Mouse (Mus musculus) limb, embryonic 11.5 days (tissue): ENCODE measurements around the gene Serpina10. TPM values are rescaled to one million over a fixed set of nuclear protein-coding genes. Genes with fewer than 3 reads are reported as not detected.
"Not testable (repeated sequence)": the region's sequence is repeated elsewhere in the genome, so short reads cannot be mapped to it uniquely, and the experiment has no call there.

Experiments used
- ATAC-seq: fragments of 200-750 bp; cut with Nextera tagmentation; 2 replicates; pipeline ENCODE4 v1.8.0; 2017; ENCODE audit warnings: low read depth; ENCODE audit not compliant: insufficient number of reproducible peaks, low FRiP score, low TSS enrichment
- DNase-seq: peaks from one replicate; pipeline ENCODE4 v3.0.0-alpha.2; 2015; ENCODE audit warnings: low spot score
- H3K27ac ChIP-seq: fragments of 300-500 bp; sonication (generic); replicated peaks from 2 replicates; pipeline ENCODE4 v1.5.1; 2014; ENCODE audit warnings: low read depth, mild to moderate bottlenecking, low read length
- H3K27me3 ChIP-seq: fragments of 300-500 bp; sonication (generic); 2 replicates; pipeline ENCODE4 v1.6.1; 2014; ENCODE audit warnings: mild to moderate bottlenecking, low read length, mixed read lengths; ENCODE audit not compliant: control insufficient read depth, insufficient read depth
- H3K36me3 ChIP-seq: fragments of 300-500 bp; sonication (generic); 2 replicates; pipeline ENCODE4 v1.6.1; 2014; ENCODE audit warnings: mild to moderate bottlenecking, low read length, moderate library complexity, mixed read lengths; ENCODE audit not compliant: control insufficient read depth, insufficient read depth
- H3K4me1 ChIP-seq: fragments of 300-500 bp; sonication (generic); 2 replicates; pipeline ENCODE4 v1.6.1; 2014; ENCODE audit warnings: low read length, mixed read lengths; ENCODE audit not compliant: control insufficient read depth, insufficient read depth
- H3K4me2 ChIP-seq: fragments of 300-500 bp; sonication (generic); 2 replicates; pipeline ENCODE4 v1.6.1; 2014; ENCODE audit warnings: low read depth, mild to moderate bottlenecking, moderate library complexity; ENCODE audit not compliant: severe bottlenecking
- H3K4me3 ChIP-seq: fragments of 300-500 bp; sonication (generic); 2 replicates; pipeline ENCODE4 v1.5.1; 2014; ENCODE audit warnings: low read depth, low read length
- H3K9ac ChIP-seq: fragments of 300-500 bp; sonication (generic); 2 replicates; pipeline ENCODE4 v1.6.1; 2014; ENCODE audit warnings: mild to moderate bottlenecking, low read length
- H3K9me3 ChIP-seq: fragments of 300-500 bp; sonication (generic); 2 replicates; pipeline ENCODE4 v1.6.1; 2016; ENCODE audit warnings: low read length; ENCODE audit not compliant: control insufficient read depth
- WGBS: fragments of 180-500 bp; shearing (Covaris S2); extraction: QIAGEN DNeasy Blood & Tissue Kit; methylation state at CpG from one replicate; pipeline ENCODE4 v1.1.7; 2014; 5-methylcytosine and 5-hydroxymethylcytosine counted together
- polyA plus RNA-seq: library from polyadenylated mRNA; unstranded; fragments of >200 nt; fragmentation: Nextera tagmentation; extraction: Ambion mirVana; gene quantifications from 2 replicates; pipeline ENCODE4 v1.2.1, GENCODE M21; 2014

The Serpina10 gene
- polyA plus RNA-seq = 0.11 TPM in 1 of 2 replicates, not detected in the other

DNA sequence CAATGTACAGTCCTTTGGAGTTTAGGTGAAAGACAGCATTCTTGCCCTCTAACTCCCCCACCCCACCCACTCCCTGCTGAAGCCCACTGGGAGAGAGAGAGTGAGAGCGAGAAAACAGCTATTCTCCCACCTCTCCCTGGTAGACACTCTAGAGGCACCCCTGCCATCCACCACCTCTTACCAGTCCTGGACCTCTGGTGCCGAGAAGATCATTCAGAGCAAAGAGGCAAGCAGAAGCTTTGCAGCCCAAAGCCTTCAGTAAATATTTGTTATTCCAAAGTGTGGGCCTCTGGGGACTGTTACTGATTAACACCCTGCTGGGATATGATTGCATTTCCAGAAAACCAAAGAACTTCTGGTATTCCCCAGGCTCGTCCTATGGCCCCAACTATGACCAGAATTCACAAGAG, at the start of gene Serpina10:
Serpina10 (minus strand) TSS at position 242 of the 410 bp plus-strand sequence.
- 61% methylated on average over 3 of the region's 3 CpGs for WGBS
- Histone ChIP-seq H3K27me3 (no peaks in the 10 kb centered on the region), H3K4me1 (no peaks in the 10 kb centered on the region), H3K36me3 (no peaks in the 10 kb centered on the region), H3K9ac (no peak within 1 kb of the TSS), H3K9me3 (no peaks in the 10 kb centered on the region), H3K4me2 (no peak within 1 kb of the TSS), H3K27ac (no peak within 1 kb of the TSS), H3K4me3 (no peak within 1 kb of the TSS)
- ATAC-seq (no peak), DNase-seq (no peak)

DNA sequence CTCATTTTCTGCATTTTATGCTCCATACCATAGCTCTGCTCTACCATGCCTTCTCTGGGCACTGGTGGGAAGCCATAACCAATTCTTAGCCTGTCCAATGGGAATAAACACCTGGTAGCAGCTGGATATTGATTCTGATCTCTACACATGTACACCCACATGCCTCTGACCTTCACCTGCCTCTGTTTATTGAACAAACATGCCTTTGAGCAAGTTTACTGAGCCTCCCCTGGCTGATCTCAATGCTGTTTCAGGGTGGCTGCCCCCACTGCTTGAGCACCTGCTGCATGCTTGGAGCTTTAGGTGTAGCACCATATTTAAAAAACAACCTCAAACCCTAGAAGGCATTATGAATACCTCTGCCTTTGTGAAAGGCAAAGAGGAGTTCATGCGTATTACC, 48.6 kb upstream of the Serpina10 start:
- not testable (repeated sequence) for H3K4me3 ChIP-seq, H3K9me3 ChIP-seq, H3K27ac ChIP-seq, H3K36me3 ChIP-seq, H3K27me3 ChIP-seq, H3K4me1 ChIP-seq, H3K4me2 ChIP-seq, ATAC-seq, DNase-seq, H3K9ac ChIP-seq
- WGBS = 95% methylated on average over 1 of the region's 1 CpGs

DNA sequence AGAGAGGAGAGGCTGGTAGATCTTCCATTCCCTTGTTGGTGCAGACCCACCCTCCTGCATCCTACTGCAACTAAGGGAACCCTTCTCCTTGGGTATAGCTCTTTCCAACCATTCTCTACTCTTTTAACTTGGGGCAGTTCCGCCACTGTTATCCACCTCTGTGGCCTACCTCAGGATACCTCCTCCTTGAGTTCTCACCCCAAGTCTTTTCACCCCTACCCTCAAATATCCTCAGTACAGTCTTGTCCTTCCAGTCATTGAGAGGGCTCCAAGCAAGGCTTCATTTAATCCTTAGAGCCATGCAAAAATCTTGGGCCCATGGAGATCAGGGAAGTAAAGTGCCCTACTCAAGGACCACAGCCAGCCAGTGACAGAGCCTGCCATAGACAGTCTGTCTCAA, 44.8 kb upstream of the Serpina10 start, which contains the start of gene Serpina16:
Serpina16 (minus strand) TSS at position 101 of the 400 bp plus-strand sequence.
- Histone ChIP-seq H3K27ac (no peak within 1 kb of the TSS), H3K27me3 (no peaks in the 10 kb centered on the region), H3K36me3 (no peaks in the 10 kb centered on the region), H3K9me3 (no peaks in the 10 kb centered on the region), H3K4me2 (no peak within 1 kb of the TSS), H3K4me3 (no peak within 1 kb of the TSS), H3K9ac (no peak within 1 kb of the TSS), H3K4me1 (no peaks in the 10 kb centered on the region)
- ATAC-seq (no peak), DNase-seq (no peak)
- WGBS = 91% methylated on average over 1 of the region's 1 CpGs

- Histone ChIP-seq H3K27me3 (no peaks in the 10 kb centered on the region), H3K9me3 (no peaks in the 10 kb centered on the region), H3K9ac (no peak overlapping the region), H3K36me3 (no peaks in the 10 kb centered on the region), H3K4me3 (no peak overlapping the region), H3K27ac (no peak overlapping the region), H3K4me1 (no peaks in the 10 kb centered on the region), H3K4me2 (no peak overlapping the region)
- ATAC-seq = no peak
- 92% methylated on average over 2 of the region's 2 CpGs for WGBS
- no peak for DNase-seq
These were observed 41.9 kb upstream of the Serpina10 start for GRCm38 (mm10) chr12:103673179-103673578.

DNA sequence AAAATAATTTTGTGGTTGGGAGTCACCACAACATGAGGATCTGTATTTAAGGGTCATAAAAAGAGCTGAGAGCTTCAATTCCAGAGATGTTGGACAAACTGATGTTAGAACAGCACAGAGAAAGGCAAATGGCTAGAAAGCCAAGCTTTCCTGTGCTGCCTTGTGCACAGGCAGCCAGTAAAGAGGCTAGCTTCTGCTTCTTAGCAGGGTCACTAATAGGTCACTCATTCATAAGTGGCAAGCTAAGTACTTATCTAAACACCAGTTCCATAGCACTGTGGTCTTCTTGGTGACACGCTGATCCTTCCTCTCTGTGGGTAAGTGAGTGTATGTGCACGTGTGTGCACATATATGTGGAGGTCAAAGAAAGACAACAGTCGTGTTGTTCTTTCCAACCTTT, 40.2 kb upstream of the Serpina10 start:
- Histone ChIP-seq H3K4me2 (no peak overlapping the region), H3K36me3 (no peaks in the 10 kb centered on the region), H3K27me3 (no peaks in the 10 kb centered on the region), H3K9ac (no peak overlapping the region), H3K9me3 (no peaks in the 10 kb centered on the region), H3K4me1 (no peaks in the 10 kb centered on the region), H3K4me3 (no peak overlapping the region), H3K27ac (no peak overlapping the region)
- 85% methylated on average over 3 of the region's 3 CpGs for WGBS
- DNase-seq (no peak), ATAC-seq (no peak)

DNA sequence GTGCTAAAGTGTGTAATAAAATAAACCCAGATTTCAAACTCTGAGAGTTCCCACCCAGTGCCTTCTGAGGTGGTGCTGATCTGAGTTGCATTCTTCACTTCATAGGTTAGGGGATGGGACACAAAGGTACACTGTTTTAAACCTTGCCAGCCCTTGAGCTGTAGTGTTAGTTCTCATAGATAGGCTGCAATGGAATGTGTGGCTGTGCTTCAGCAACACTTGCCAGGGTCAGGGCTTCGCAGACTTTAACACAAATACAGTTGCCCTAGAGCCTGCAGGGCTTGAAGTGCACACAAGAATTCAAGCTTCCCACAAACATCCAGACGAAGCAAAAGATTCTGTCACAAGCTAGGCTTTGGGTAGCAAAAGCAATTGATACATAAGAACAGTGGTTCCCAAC, 39.7 kb upstream of the Serpina10 start:
- no peak for DNase-seq
- Histone ChIP-seq H3K4me2 (no peak overlapping the region), H3K27ac (no peak overlapping the region), H3K9me3 (0 out of 2 replicates have a peak, but pooled peaks cover 3% of the 10 kb centered on the region), H3K4me1 (no peaks in the 10 kb centered on the region), H3K27me3 (no peaks in the 10 kb centered on the region), H3K4me3 (no peak overlapping the region), H3K9ac (no peak overlapping the region), H3K36me3 (no peaks in the 10 kb centered on the region)
- no peak for ATAC-seq
- 83% methylated on average over 2 of the region's 2 CpGs for WGBS

GRCm38 (mm10) chr12:103670344-103670743, 39.1 kb upstream of the Serpina10 start:
- H3K27ac ChIP-seq = no peak overlapping the region
- no peak for ATAC-seq
- 0 out of 2 replicates have a peak, but pooled peaks cover 4% of the 10 kb centered on the region for H3K9me3 ChIP-seq
- H3K4me3 ChIP-seq = no peak overlapping the region
- H3K27me3 ChIP-seq = no peaks in the 10 kb centered on the region
- no peaks in the 10 kb centered on the region for H3K4me1 ChIP-seq
- 83% methylated on average over 5 of the region's 5 CpGs for WGBS
- no peak overlapping the region for H3K4me2 ChIP-seq
- H3K9ac ChIP-seq = no peak overlapping the region
- no peaks in the 10 kb centered on the region for H3K36me3 ChIP-seq
- no peak for DNase-seq

DNA sequence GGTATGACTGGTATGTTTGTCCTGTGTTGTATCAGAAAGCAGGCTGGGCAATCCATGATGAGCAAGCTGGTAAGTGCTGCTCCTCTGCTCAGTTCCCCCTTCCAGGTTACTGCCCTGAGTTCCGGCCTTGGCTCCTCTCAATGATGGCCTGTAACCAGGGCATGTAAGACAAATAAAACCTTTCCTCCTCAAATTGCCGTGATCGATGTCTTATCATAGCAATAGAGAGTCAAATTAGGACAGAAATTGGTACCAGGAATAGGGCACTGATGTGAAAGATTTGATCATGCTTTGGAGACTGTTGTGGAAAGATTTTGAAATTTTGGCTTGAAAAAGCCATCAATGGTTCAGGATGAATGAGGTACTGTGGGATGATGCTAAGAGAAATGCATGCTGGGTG, 34.0 kb upstream of the Serpina10 start:
- no peaks in the 10 kb centered on the region for H3K36me3 ChIP-seq
- H3K4me1 ChIP-seq = no peaks in the 10 kb centered on the region
- DNase-seq = no peak
- 0 out of 2 replicates have a peak, but pooled peaks cover 4% of the 10 kb centered on the region for H3K9me3 ChIP-seq
- no peak overlapping the region for H3K4me3 ChIP-seq
- 85% methylated on average over 3 of the region's 3 CpGs for WGBS
- ATAC-seq = no peak
- H3K27ac ChIP-seq = no peak overlapping the region
- no peak overlapping the region for H3K9ac ChIP-seq
- H3K4me2 ChIP-seq = no peak overlapping the region
- no peaks in the 10 kb centered on the region for H3K27me3 ChIP-seq

DNA sequence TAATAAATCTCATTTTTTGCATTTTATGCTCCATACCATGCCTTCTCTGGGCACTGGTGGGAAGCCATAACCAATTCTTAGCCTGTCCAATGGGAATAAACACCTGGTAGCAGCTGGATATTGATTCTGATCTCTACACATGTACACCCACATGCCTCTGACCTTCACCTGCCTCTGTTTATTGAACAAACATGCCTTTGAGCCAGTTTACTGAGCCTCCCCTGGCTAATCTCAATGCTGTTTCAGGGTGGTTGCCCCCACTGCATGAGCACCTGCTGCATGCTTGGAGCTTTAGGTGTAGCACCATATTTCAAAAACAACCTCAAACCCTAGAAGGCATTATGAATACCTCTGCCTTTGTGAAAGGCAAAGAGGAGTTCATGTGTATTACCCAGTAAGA, 30.8 kb upstream of the Serpina10 start:
- not testable (repeated sequence) for ATAC-seq, H3K36me3 ChIP-seq, H3K4me1 ChIP-seq, H3K4me3 ChIP-seq, DNase-seq, H3K27me3 ChIP-seq, H3K9me3 ChIP-seq, H3K4me2 ChIP-seq, H3K27ac ChIP-seq, H3K9ac ChIP-seq
